Mouse (Mus musculus) heart, postnatal 0 days (tissue): ENCODE measurements around the gene Ticam1.
A peak's percentile ranks its signal among the peaks of the same experiment; 100 is the strongest.

Source experiments
- CTCF ChIP-seq: IDR thresholded peaks from 2 replicates; pipeline ENCODE4 v1.5.1; 2016; ENCODE audit warnings: antibody characterized with exemption, control low read depth, low read depth
- EP300 ChIP-seq: IDR thresholded peaks from 2 replicates; pipeline ENCODE4 v1.6.1; 2016; ENCODE audit warnings: antibody characterized with exemption, low read depth

GRCm38 (mm10) chr17:56219805-56220204, 56.8 kb downstream of the Ticam1 start:
- TF ChIP-seq CTCF: no peak
- TF ChIP-seq EP300: peak; percentile 74
